Mouse (Mus musculus): ENCODE measurements around the gene Wdr47.
A peak's percentile ranks its signal among the peaks of the same experiment; 100 is the strongest.
"Not testable (repeated sequence)": the region's sequence is repeated elsewhere in the genome, so short reads cannot be mapped to it uniquely, and the experiment has no call there.

Gene Wdr47

DNA sequence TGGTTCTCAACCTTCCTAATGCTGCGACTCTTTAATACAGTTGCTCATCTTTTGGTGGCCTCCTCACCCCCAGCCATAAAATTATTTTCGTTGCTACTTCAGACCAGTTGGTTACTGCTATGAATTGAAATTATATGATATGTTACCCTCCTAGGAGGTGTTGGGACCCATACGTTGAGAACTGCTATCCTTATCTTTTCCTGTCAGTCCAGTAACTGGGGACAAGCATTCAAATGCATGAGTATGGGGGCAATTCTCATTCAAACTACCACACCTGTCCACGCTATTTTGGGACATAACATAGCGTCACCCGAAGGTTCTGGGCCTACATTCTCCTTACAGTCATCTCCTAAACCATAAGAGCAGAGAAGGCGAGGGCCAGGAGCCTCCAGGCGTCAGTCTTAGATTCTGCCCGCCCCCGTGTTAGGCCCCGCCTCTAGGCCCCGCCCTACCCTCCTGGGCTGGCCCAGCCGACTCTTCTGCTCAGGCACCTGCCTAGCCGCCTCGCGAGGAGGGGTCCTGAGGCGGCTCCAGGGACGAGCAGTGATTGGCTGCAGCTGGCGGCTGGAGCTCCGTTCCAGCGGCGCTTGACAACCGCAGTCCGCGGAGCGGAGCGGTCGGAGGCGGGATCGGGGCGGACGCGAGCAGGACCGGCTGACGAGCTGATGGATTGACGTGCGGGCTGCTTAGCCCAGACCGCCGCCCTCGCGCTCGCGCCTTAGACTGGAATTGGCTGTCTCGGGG, at the start of gene Wdr47:
Gene Wdr47 (plus strand): TSS at position 494 of the 744 bp plus-strand sequence.
- peak; percentile 97 for DNase-seq (ENCODE audit: extremely low spot score)

DNA sequence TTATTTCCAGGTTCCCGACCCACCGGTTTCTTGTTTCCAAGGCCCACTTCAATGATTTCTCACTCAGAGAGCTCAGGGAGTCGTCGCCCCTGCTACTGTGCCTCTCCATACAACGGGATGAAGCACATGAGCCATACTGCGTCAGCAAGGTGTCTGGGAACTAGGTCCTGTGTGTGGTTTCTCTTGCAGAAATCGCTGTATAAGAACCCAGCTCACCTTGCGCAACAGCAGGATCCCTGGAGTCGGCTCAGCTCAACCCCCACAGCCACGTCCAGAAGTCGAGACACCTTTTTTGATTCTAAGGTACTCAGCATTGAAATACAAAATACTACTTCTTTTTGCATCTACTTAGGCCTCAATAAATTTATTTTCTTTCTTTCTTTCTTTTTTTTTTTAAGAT, 48.8 kb upstream of the Wdr47 start:
- DNase-seq (ENCODE audit: extremely low spot score) = no peak

DNA sequence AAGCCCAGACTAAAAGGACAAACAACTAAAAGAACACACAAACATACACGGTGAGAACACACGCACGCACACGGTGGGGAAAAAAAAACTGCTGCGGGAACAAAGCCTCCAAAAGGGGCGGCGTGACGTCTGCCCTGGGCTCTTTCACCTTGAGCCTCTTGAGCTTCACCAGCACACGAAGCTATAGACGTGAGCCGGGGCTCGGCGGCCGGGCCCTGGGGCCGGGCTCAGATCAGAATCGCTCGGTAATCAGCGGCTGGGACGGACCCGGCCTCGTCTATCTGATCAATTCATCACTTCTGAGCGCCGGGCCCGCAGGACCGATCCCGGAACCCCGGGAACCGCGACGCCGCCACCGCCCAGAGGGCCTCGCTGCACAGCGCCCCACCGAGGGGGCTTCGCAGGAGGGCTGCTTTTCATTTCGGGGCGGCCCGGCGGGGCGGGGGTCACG, 36.9 kb upstream of the Wdr47 start:
- no peak for DNase-seq (ENCODE audit: extremely low spot score)

GRCm38 (mm10) chr3:108554587-108555312, 36.3 kb upstream of the Wdr47 start:
- peak; percentile 92 for DNase-seq (ENCODE audit: extremely low spot score)

DNA sequence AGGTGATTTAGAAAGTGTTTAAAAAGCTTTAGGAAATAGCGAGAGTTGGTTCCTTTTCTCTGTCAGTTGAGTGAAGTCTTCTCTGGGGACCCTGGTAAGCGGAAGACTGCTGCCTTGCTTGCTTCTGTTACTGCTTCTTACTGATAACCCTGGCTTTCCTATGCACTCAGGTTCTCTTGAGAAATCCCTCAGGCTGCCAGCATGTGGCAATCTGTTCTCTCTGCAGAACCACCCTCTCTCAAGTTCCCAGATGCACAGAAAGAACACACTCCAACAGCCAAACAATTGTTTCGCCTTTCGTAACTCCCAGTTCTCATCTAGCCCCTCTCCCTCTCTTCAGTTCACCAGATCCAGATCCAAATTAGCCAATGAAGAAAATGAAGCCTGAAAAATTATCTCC, 33.2 kb upstream of the Wdr47 start:
- no peak for DNase-seq (ENCODE audit: extremely low spot score)

- DNase-seq (ENCODE audit: extremely low spot score) = peak; percentile 96
These were observed 28.8 kb upstream of the Wdr47 start, which contains the start of gene Tmem167b for GRCm38 (mm10) chr3:108562133-108562730. Gene Tmem167b, minus strand, starts transcription at chr3:108562466.

GRCm38 (mm10) chr3:108562777-108563271, 28.3 kb upstream of the Wdr47 start:
- no peak for DNase-seq (ENCODE audit: extremely low spot score)

- peak; percentile 72 for DNase-seq (ENCODE audit: extremely low spot score)
These were observed 27.8 kb upstream of the Wdr47 start for GRCm38 (mm10) chr3:108563309-108563708.

DNA sequence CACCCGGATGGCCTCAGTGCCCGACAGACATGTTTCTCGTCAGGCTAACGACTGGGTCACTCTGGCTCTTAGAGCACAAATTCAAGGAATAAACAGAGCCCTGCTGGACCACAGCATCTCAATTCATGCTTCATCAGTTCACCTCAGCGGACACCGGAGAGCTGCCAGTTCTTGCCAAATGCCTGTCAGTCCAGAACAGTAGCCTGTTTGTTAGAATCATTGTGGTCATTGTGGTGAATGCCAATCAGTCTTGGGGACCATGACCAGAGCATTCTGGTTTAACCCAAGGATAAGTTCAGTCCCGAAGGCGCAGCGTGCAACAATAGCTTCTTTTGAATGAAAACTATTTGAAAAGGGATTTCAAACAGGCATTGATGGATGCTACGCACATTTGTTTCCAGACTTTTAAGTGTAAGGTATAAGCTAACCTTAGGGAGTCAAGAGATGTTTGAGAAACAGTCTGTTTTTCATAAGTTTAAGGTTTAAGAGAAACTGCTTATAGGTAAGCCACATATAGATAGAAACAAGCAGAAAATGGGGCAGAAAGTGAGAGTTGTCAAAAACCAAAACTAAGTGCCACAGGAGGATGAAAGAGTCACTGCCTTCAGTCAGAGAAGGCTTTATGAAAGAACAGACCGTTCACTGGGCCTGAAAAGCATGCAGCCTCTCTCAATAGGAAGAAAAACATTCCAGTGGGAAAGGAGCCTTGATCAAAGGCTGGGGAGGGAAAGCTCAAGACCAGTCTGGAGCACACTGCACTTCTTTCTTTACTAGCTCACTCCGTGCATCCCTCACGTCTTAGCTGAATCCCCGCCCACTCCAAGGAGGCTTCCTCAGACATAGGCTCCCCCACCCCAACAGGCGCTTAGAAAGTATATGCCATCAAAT, 22.8 kb upstream of the Wdr47 start:
- DNase-seq (ENCODE audit: extremely low spot score) = peak; percentile 36

GRCm38 (mm10) chr3:108569636-108570035, 21.4 kb upstream of the Wdr47 start:
- DNase-seq (ENCODE audit: extremely low spot score) = not testable (repeated sequence)

GRCm38 (mm10) chr3:108570813-108571212, 20.3 kb upstream of the Wdr47 start:
- no peak for DNase-seq (ENCODE audit: extremely low spot score)

DNA sequence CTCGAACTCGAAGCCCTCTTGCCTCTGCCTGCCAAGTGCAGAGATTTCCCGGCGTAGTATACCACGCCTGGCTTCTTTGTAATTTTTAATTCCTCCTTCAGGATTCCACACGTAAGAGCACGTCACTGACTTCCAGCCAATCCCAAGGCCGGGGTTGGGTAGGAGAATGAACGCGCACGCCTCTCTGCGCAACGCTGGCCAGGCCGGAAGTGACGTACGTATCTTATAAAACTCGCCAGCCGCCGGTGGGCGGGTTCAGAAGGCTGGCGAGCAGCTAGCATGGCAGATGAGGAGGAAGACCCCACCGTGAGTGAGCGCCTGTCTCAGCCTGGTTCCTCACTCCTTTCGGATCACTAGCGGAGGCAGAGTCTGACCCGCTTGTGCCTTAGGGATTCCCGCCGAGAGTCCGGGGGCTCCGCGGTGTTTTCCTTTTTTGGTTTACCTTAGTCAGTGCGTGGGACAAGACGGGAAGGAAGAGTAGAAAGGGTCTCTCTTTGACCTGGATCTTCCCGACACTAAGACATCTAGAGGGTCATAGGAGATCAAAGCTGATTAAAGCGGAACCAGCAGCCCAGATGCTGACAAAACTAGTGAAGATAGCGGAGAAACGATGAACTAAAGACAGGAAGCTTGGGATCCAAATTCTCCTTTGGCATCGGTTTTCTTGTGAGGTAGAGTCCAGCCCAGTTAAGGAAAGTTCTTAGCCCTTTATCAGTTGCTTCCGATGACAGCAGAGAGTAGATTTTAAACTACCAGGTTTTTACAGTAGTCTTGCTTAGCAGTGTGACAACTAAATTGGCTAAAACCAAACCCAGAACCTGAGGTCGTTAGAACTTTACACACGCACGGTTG, 19.4 kb upstream of the Wdr47 start, which contains the start of gene Taf13:
Gene Taf13 (plus strand): TSS at position 256 of the 852 bp plus-strand sequence.
- peak; percentile 96 for DNase-seq (ENCODE audit: extremely low spot score)

DNA sequence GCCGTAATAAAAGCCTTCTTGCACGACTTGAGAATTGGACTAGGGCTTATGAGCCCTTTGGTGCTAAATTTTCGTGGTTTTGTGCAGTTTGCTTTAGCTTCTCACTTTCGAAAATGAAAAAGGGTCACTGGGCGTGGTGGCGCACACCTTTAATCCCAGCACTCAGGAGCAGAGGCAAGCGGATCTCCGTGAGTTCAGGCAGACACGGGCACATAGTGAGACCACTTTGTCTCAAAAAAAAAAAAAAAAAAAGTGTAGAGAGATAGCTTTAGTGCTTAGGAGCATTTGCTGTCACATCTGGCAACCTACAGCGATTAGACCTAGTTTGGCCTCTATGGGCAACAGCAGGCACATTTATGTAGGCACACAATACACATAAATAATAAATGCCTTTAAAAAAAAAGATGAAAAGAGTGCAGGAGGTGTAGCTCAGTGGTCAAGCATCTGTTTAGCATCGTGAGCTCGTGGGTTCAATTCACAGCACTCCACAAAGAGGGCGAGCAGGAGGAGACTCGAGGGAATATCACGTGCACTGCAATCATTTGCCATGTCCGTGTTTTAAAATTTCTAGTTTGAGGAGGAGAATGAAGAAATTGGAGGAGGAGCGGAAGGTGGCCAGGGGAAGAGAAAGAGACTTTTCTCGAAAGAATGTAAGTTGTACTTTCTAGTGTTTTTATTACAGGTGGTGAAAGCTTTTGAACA, 18.6 kb upstream of the Wdr47 start:
- DNase-seq (ENCODE audit: extremely low spot score) = no peak

DNA sequence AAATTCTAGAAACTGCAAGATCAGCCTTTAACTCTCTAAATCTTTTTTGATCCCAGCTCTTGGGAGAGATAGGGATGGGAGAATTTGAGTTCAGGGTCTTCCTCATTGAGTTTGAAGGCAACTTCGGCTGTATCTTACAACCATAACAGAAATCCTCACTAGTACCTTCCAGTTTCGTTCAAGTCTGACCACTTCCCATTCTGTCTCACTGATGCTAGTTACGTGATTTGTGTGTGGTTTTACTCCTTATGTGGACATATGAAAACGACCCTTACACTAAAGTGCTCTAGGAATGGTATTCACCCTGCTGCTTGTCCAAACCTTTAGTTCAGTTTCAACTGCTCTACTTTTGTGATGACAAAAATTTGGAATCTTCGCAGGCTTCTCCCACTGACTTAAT, 17.1 kb upstream of the Wdr47 start:
- no peak for DNase-seq (ENCODE audit: extremely low spot score)

DNA sequence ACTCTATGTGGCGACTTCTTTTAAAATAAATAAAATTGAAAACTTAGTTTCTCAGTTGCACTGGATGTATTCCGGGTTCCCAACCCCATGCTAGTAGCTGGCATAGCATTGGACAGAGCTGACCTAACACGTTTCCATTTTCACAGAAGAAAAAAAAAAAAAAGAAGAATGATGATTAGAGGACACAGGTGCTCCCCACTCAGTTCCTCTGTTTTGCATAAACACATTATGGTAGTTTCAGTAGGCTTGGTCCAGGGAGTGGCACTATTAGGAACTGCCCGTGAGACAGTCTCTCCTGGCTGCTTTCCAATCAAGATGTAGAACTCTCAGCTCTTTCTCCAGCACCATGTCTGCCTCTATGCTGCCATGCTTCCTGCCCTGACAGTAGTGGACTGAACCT, 6.5 kb upstream of the Wdr47 start:
- DNase-seq (ENCODE audit: extremely low spot score) = no peak

GRCm38 (mm10) chr3:108588446-108588845, 2.6 kb upstream of the Wdr47 start:
- no peak for DNase-seq (ENCODE audit: extremely low spot score)

DNA sequence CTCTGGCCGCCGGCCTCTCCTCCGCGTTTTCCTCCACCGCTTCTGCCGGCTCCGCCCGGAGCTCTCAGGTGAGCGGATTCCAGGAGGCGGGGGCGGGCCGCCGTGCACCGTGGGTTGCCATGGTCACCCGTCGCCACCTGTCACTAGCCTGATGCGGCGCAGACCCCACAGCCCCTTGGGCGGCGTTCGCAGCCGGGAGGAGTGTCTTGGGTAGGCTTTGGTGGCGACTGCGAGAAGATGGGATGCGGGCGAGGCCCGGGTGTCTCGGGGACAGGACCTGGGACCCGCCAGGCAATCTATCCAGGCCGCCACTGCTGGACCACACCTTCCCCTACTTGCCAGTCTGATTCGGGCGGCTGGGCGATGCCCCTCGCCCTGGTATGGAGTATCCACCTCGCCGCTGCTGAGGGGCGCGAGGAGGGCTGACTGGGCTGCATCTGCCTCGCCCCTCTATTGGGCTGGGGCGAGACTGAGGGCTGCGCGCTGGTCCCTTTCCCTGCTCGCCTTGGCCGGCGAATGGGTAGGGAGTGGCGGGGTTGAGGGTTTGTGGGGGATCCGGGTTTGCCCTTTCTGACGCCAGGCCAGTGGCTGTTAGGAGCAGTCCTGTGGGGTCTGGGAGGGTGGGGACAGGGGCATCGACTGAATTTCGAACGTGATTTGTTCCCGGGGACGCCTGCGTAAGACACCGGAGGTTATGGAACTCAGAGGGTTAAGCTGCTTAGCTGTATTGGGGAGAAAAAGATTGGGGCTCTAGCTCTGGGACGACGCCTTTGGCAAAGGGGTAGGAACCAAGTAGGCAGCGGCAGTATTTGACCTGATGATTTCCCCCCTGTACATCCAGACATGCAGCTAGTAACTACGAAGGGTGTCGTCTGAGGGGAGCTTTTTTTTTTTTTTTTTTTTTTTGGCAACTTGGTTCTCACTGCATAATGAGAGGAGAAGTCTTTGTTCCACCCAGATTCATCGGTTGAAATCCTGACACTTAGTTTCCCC, 747 bp downstream of the Wdr47 start:
- DNase-seq (ENCODE audit: extremely low spot score) = peak; percentile 42

GRCm38 (mm10) chr3:108608906-108609305, 17.8 kb downstream of the Wdr47 start:
- DNase-seq (ENCODE audit: extremely low spot score) = no peak

DNA sequence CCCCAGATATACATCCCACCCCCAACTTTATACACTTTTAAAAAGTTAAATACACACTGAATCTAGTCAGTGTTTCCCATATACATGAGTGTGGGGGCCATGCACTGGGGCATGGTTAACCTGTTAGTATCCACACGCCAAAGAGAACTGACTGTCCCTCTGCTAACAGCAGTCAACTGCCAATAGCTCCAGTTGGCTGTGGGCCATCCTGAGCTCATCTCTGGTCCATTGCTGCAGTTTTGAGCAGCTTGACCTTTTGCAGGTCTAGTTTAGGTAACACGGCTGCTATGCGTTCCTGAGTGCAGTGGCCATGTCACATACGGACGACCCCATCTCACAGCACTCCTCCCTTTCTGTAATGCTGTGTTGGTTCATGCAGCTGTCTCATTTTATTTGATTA, 43.7 kb downstream of the Wdr47 start:
- DNase-seq (ENCODE audit: extremely low spot score) = no peak
